Mouse (Mus musculus) testis, adult 2 months (tissue): ENCODE measurements around the gene Arsg. TPM values are rescaled to one million over a fixed set of nuclear protein-coding genes. Genes with fewer than 3 reads are reported as not detected.
A peak's percentile ranks its signal among the peaks of the same experiment; 100 is the strongest.

ENCODE experiments used
- H3K27ac ChIP-seq: fragments of 200-500 bp; 2 replicates; pipeline ENCODE4 v1.5.1; 2012; ENCODE audit warnings: low read depth, low read length; ENCODE audit not compliant: control insufficient read depth, insufficient read depth
- H3K27me3 ChIP-seq: fragments of 200-500 bp; 2 replicates; pipeline ENCODE4 v1.6.1; 2012; ENCODE audit warnings: mild to moderate bottlenecking, low read length, moderate library complexity; ENCODE audit not compliant: control insufficient read depth, insufficient read depth
- H3K36me3 ChIP-seq: fragments of 200-500 bp; 2 replicates; pipeline ENCODE4 v1.6.1; 2012; ENCODE audit warnings: mild to moderate bottlenecking, low read length; ENCODE audit not compliant: control insufficient read depth, insufficient read depth
- H3K4me1 ChIP-seq: fragments of 200-500 bp; 2 replicates; pipeline ENCODE4 v1.6.1; 2012; ENCODE audit warnings: low read length; ENCODE audit not compliant: control insufficient read depth, insufficient read depth
- H3K4me3 ChIP-seq: fragments of 200-500 bp; 2 replicates; pipeline ENCODE4 v1.5.1; 2012; ENCODE audit warnings: low read depth, mild to moderate bottlenecking, low read length, moderate library complexity, mixed read lengths; ENCODE audit not compliant: control insufficient read depth
- CTCF ChIP-seq: fragments of 200-500 bp; IDR thresholded peaks from 2 replicates; pipeline ENCODE4 v1.5.1; 2012; ENCODE audit warnings: low read depth, mild to moderate bottlenecking, inconsistent platforms, low read length, moderate library complexity; ENCODE audit not compliant: control insufficient read depth, insufficient read depth, insufficient replicate concordance
- POLR2A ChIP-seq: fragments of 200-500 bp; IDR thresholded peaks from 2 replicates; pipeline ENCODE4 v1.6.1; 2012; ENCODE audit warnings: low read depth, mild to moderate bottlenecking, inconsistent platforms, low read length, moderate library complexity; ENCODE audit not compliant: control insufficient read depth
- polyA plus RNA-seq: library from polyadenylated mRNA; depleted of rRNA; stranded (reverse); fragments of >200 nt; gene quantifications from 2 replicates; pipeline ENCODE4 v1.2.3, GENCODE M21; 2012

The Arsg gene
- polyA plus RNA-seq, 1 experiment, result 3.1 TPM

DNA sequence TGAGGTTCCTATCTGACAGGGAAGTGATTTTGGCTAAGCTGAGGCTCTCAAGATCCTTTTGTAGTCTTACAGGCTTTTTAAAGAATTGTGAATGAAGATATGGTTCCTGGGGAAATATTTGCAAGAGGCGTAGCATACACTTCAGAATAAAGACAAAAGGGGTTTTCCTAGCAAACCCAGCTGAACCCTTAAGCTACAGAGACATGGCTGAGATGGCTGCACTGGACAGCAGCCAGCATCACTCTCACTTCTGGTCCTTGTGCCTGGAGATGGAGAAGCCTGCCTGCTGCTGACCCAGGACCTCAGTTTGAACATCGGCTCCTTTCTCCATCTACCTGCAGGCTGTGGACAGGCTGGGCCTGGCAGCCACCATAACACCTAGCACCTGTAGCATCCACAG, 101.4 kb downstream of the Arsg start:
- H3K27me3 ChIP-seq, result no peaks in the 10 kb centered on the region
- H3K4me1 ChIP-seq, result no peaks in the 10 kb centered on the region; the same call in 1 of the 2 replicates
- H3K36me3 ChIP-seq, result no peaks in the 10 kb centered on the region
- no peak for TF ChIP-seq CTCF
- TF ChIP-seq POLR2A, result no peak
- H3K27ac ChIP-seq, result no peak overlapping the region
- no peak overlapping the region for H3K4me3 ChIP-seq

DNA sequence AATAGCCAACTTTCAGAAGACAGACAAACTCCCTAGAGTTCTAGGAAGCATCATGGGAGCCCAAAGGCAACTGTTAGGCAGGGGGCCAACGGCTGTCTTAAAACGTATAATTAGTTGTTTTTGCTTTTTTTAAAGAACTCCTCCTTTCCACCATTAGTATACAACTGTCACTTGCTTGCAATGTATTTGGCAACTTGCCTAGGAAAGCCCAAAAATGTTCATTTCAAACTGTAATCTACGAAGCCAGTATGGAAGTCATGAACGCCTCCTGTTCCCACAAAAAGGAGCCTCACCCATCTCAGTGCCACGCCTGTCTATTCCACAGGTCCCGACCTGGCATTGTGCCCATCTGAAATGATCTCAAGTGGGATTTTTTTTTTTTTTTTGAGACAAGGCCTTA, 102.7 kb downstream of the Arsg start:
- Histone ChIP-seq H3K27ac (no peak overlapping the region), H3K4me3 (no peak overlapping the region), H3K36me3 (no peaks in the 10 kb centered on the region), H3K27me3 (no peaks in the 10 kb centered on the region), H3K4me1 (no peaks in the 10 kb centered on the region; the same call in 1 of the 2 replicates)
- TF ChIP-seq CTCF (no peak), POLR2A (no peak)

DNA sequence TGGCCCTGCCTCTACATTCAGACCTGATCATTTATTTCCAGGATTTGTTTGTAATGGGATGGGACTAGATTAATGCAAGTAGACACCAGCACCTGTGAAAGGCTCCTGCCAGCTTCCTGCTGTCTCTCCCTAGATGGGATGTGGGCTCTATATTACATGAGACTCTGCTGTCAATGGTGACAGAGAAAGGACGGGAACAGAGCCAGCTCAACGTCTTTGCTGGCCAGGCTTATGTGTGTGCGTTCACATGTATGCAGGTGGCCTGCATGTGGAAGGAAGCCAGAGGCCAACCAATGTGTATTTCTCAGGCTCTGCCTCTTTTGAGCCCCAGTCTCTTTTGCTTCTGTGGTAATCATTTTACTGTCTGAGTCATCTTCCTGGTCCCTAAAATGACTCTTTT, 105.4 kb downstream of the Arsg start:
- H3K4me3 ChIP-seq, result no peak overlapping the region
- TF ChIP-seq POLR2A, result no peak
- no peak for TF ChIP-seq CTCF
- no peaks in the 10 kb centered on the region for H3K36me3 ChIP-seq
- no peak overlapping the region for H3K27ac ChIP-seq
- no peaks in the 10 kb centered on the region for H3K27me3 ChIP-seq
- H3K4me1 ChIP-seq, result no peaks in the 10 kb centered on the region; the same call in 1 of the 2 replicates

DNA sequence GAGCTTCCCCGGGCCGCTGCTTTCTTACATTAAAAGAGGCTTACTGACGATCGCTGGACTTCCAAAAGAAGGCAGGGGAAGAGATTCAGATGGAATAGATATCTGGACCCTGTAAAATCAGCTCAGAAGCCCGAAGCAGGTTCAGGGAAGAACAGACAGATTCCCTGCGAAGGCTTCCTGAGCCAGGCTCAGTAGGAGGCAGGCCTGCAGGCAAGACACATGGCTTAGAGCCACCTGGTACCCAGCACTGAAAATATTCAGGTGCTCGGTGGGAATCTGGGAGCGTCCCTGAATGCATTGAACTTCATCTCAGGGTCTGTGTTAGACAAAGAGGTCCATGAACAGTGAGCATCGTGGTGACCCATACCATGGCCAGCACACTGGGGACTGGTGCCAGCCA, 106.8 kb downstream of the Arsg start:
- H3K27ac ChIP-seq, result no peak overlapping the region; the same call in 1 of the 2 replicates
- H3K4me1 ChIP-seq, result no peaks in the 10 kb centered on the region; the same call in 1 of the 2 replicates
- H3K4me3 ChIP-seq, result no peak overlapping the region
- no peaks in the 10 kb centered on the region for H3K27me3 ChIP-seq
- no peaks in the 10 kb centered on the region for H3K36me3 ChIP-seq
- TF ChIP-seq CTCF (no peak), POLR2A (no peak)

DNA sequence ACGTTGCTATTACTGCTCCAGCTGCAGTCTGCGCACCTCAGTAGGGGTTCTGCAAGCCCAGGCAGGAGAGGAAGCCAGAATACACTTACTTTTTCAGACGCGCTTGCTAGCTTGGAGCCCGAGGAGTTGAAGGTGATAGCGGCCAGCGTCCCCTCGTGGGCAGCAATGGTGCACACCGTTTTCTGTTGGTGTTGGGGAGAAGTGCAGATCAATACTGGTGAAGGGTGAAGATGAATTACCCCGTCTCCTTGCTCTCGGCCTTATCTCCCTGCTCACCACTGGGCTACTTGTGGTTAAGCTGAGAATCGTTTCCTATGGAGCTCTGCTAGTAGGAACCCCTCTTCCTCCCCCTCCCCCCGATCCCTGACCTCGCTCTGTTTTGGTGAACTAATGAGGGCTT, 110.8 kb downstream of the Arsg start:
- Histone ChIP-seq H3K27ac (no peak overlapping the region), H3K36me3 (no peaks in the 10 kb centered on the region)

DNA sequence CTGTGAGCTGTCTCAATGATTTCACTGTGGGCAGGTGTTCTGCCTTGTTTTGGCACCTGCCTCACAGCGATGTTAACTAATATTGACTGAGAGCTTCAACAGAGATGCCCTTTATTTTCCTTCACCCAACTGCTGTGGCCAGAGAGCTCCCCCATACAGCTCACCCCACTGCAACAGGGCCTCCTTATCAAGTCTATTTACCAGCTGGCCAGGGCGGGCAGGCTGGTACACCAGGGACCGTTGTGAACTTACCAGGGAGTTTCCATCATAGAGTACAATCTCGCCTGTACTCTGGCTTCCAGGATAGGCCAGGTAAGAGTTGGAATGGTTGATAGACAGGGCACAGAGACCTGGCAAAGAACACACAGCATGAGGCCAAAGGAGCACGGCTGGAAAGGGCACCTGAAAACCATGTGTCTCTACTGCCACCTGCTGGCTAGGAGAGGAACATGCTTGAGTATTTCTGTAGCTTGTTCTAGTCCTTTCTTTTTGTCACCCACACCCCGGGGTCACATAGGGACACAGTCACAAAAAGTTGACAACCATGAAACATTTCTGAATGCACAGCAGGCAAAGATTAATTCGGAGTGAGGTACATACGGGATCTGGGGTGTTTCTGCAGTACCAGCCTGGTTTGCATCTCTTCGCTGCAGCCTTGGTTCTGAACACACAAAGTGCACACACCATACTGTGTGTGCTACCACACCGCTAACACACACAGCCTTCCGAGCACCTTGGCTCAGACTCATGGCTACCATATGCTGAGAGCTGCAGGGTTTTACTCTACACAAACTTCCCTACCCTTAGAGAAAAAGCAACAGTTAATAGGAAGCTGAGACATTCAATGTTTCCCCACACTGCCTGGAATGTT, 111.9 kb downstream of the Arsg start:
- Histone ChIP-seq H3K27ac (no peak overlapping the region), H3K4me1 (no peaks in the 10 kb centered on the region; the same call in 1 of the 2 replicates), H3K4me3 (no peak overlapping the region), H3K36me3 (no peaks in the 10 kb centered on the region), H3K27me3 (no peaks in the 10 kb centered on the region)
- peak; percentile 92; the same call in 1 of the 2 replicates for TF ChIP-seq CTCF
- no peak for TF ChIP-seq POLR2A

More for the DNA sequence above, 110.8 kb downstream of the Arsg start:
- Histone ChIP-seq H3K27me3 (no peaks in the 10 kb centered on the region), H3K4me1 (no peaks in the 10 kb centered on the region; the same call in none of the 2 replicates), H3K4me3 (no peak overlapping the region)
- TF ChIP-seq CTCF (no peak), POLR2A (no peak)

DNA sequence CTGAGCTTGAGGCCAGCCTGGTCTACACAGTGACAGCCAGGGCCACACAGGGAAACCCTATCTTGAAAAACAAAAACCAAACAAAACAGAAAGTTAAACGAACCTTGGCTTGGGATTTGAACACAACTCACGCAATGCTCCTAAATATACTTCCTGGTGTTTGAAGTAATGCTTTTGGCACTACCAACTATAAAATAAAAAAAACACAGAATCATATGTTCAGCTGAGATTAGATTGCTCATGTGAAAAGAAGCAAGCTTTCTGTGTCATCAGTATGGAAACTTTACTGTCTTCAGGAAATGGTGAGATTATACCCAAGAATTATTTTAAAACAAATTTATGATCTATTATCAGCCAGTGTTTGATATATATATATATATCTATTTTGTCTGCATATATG, 113.2 kb downstream of the Arsg start:
- H3K4me1 ChIP-seq, result no peaks in the 10 kb centered on the region; the same call in 1 of the 2 replicates
- H3K27me3 ChIP-seq, result no peaks in the 10 kb centered on the region
- no peak overlapping the region for H3K4me3 ChIP-seq
- no peak overlapping the region for H3K27ac ChIP-seq
- no peaks in the 10 kb centered on the region for H3K36me3 ChIP-seq
- no peak for TF ChIP-seq CTCF
- no peak for TF ChIP-seq POLR2A
